Mouse (Mus musculus) forebrain, embryonic 11.5 days (tissue): ENCODE results near the gene C1qc. TPM values are rescaled to one million over a fixed set of nuclear protein-coding genes. Genes with fewer than 3 reads are reported as not detected.
A peak's percentile ranks its signal among the peaks of the same experiment; 100 is the strongest.

Experiments
- ATAC-seq: fragments of 200-750 bp; cut with Nextera tagmentation; replicated peaks from 2 replicates; pipeline ENCODE4 v1.8.0; 2017; ENCODE audit warnings: moderate TSS enrichment; ENCODE audit not compliant: low FRiP score
- DNase-seq: peaks from one replicate; pipeline ENCODE4 v3.0.0-alpha.2; 2017; ENCODE audit warnings: low spot score
- H3K27ac ChIP-seq: fragments of 300-500 bp; sonication (generic); 2 replicates; pipeline ENCODE4 v1.5.1; 2014; ENCODE audit warnings: low read depth, low read length
- H3K27me3 ChIP-seq: fragments of 300-500 bp; sonication (generic); 2 replicates; pipeline ENCODE4 v1.6.1; 2014; ENCODE audit warnings: mild to moderate bottlenecking, low read length, mixed read lengths; ENCODE audit not compliant: control insufficient read depth, insufficient read depth
- H3K36me3 ChIP-seq: fragments of 300-500 bp; sonication (generic); 2 replicates; pipeline ENCODE4 v1.6.1; 2014; ENCODE audit warnings: mild to moderate bottlenecking, low read length, moderate library complexity, mixed read lengths; ENCODE audit not compliant: control insufficient read depth, insufficient read depth
- H3K4me1 ChIP-seq: fragments of 300-500 bp; sonication (generic); replicated peaks from 2 replicates; pipeline ENCODE4 v1.6.1; 2014; ENCODE audit warnings: low read length, mixed read lengths; ENCODE audit not compliant: control insufficient read depth, insufficient read depth
- H3K4me2 ChIP-seq: fragments of 300-500 bp; sonication (generic); 2 replicates; pipeline ENCODE4 v1.6.1; 2014; ENCODE audit warnings: low read depth, mild to moderate bottlenecking, low read length, moderate library complexity, mixed read lengths; ENCODE audit not compliant: severe bottlenecking
- H3K4me3 ChIP-seq: fragments of 300-500 bp; sonication (generic); 2 replicates; pipeline ENCODE4 v1.5.1; 2014; ENCODE audit warnings: low read depth, low read length
- H3K9ac ChIP-seq: fragments of 300-500 bp; sonication (generic); 2 replicates; pipeline ENCODE4 v1.6.1; 2014; ENCODE audit warnings: low read length
- H3K9me3 ChIP-seq: fragments of 300-500 bp; sonication (generic); 2 replicates; pipeline ENCODE4 v1.6.1; 2016; ENCODE audit warnings: low read length, mixed read lengths; ENCODE audit not compliant: control insufficient read depth
- WGBS: fragments of 180-500 bp; shearing (Covaris S2); extraction: QIAGEN DNeasy Blood & Tissue Kit; methylation state at CpG from one replicate; pipeline ENCODE4 v1.1.7; 2014; 5-methylcytosine and 5-hydroxymethylcytosine counted together
- polyA plus RNA-seq: library from polyadenylated mRNA; unstranded; fragments of >200 nt; fragmentation: Nextera tagmentation; extraction: Ambion mirVana; gene quantifications from 2 replicates; pipeline ENCODE4 v1.2.1, GENCODE M21; 2014

C1qc gene
- polyA plus RNA-seq, 1 experiment from 2014 or later: 10.0 TPM

DNA sequence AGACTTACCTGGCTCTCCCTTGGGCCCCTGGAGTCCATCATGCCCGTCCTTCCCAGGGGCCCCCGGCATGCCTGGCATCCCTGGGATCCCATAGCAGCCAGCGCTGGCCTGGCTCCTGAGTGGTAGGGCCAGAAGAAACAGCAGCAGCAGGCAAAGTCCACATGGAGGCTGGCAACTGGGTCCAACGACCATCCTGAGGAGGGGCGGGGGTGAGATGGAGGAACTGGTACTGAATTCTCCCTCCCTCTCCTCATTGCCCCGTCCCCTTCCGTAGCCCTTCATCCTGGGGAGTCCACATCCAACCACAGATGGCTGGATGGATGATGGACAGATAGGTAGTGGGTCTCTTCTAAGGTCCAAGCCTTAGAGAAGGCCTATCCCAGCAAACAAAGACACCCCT, 494 bp downstream of the C1qc start:
- Histone ChIP-seq H3K27me3 (peaks cover 12% of the 10 kb centered on the region), H3K36me3 (no peaks in the 10 kb centered on the region), H3K4me2 (no peak overlapping the region), H3K9me3 (no peaks in the 10 kb centered on the region), H3K27ac (no peak overlapping the region), H3K9ac (no peak overlapping the region), H3K4me3 (no peak overlapping the region), H3K4me1 (peaks cover 5% of the 10 kb centered on the region; the same call in 1 of the 2 replicates)
- 59% methylated on average over 7 of the region's 7 CpGs for WGBS
- no peak for DNase-seq
- no peak for ATAC-seq

DNA sequence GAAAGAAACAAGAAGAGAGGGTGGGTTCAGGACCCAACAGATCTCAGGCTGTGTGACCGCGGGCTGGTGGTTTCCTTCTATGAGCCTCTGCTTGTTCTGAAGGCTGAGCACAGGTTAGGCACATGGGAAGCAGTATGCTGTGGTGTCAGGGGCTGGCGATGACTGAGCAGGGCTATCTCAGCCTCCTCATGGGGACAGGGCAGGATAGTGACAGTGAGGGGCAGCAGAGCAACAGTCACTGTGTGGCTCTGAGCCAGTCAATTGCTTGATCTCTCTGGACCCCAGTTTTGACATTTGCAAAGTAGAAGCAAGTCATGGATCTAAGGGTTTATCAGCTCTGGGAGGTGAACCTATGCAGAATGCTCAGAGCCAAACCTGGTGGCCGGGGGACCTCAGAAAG, 1.8 kb downstream of the C1qc start:
- no peak for ATAC-seq
- peaks cover 7% of the 10 kb centered on the region for H3K27me3 ChIP-seq
- H3K9ac ChIP-seq: no peak overlapping the region
- H3K9me3 ChIP-seq: no peaks in the 10 kb centered on the region
- no peak overlapping the region for H3K4me3 ChIP-seq
- H3K4me1 ChIP-seq: peaks cover 5% of the 10 kb centered on the region; the same call in 1 of the 2 replicates
- H3K27ac ChIP-seq: no peak overlapping the region
- DNase-seq: no peak
- H3K36me3 ChIP-seq: no peaks in the 10 kb centered on the region
- 87% methylated on average over 4 of the region's 4 CpGs for WGBS
- no peak overlapping the region for H3K4me2 ChIP-seq

DNA sequence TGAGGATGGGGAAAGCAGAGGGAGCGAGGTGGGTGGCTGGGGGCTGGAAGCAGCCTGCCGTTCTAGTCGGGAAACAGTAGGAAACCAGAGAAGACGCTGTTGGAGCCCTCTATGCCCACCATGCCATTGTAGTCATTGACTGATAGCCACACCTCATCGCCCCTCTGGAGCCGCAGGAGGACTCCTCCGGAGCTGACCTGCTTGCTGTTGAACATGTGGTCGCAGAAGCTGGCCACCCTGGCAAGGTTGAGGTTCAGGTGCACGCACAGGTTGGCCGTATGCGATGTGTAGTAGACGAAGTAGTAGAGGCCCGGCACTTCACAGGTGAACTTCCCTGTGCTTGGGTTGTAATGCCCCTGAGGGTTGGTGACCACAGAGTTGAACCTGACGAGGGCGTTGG, 2.9 kb downstream of the C1qc start:
- Histone ChIP-seq H3K27me3 (peaks cover 5% of the 10 kb centered on the region), H3K36me3 (no peaks in the 10 kb centered on the region), H3K4me1 (0 out of 2 replicates have a peak, but pooled peaks cover 2% of the 10 kb centered on the region), H3K4me2 (no peak overlapping the region), H3K9me3 (no peaks in the 10 kb centered on the region), H3K4me3 (no peak overlapping the region), H3K27ac (no peak overlapping the region), H3K9ac (no peak overlapping the region)
- WGBS: 89% methylated on average over 15 of the region's 15 CpGs
- DNase-seq (no peak), ATAC-seq (no peak)

GRCm38 (mm10) chr4:136887714-136888113, 5.2 kb downstream of the C1qc start:
- no peak for ATAC-seq
- no peaks in the 10 kb centered on the region for H3K4me1 ChIP-seq
- no peak overlapping the region for H3K4me2 ChIP-seq
- no peaks in the 10 kb centered on the region for H3K9me3 ChIP-seq
- WGBS: 76% methylated on average over 5 of the region's 5 CpGs
- no peaks in the 10 kb centered on the region for H3K36me3 ChIP-seq
- H3K4me3 ChIP-seq: no peak overlapping the region
- no peaks in the 10 kb centered on the region for H3K27me3 ChIP-seq
- no peak for DNase-seq
- no peak overlapping the region for H3K9ac ChIP-seq
- no peak overlapping the region for H3K27ac ChIP-seq

DNA sequence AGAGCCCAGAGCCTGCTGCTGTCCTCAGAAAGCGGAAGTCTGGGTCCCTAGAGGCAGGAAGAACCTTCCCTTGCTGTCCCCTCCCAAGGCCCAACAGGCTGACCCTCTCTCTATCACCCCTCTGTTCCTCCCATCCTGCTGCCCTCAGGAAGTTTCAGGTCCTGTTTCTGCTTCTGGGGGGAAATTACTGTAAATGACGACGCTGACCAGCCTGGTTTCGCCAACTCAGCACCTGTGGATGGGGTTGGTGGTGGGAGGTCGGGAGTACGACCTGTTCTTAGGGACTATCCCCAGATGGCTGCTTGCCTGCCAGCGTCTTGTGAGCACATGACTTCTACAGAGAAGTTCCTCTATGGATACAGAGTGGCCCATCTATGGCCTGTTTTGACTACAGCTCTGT, 6.8 kb downstream of the C1qc start, which contains the start of gene C1qb:
Gene C1qb, minus strand, starts transcription at position 87 of the 400 bp plus-strand sequence.
- ATAC-seq: no peak
- H3K4me2 ChIP-seq: no peak within 1 kb of the TSS
- H3K27ac ChIP-seq: no peak within 1 kb of the TSS
- no peaks in the 10 kb centered on the region for H3K27me3 ChIP-seq
- H3K36me3 ChIP-seq: no peaks in the 10 kb centered on the region
- DNase-seq: no peak
- 77% methylated on average over 7 of the region's 7 CpGs for WGBS
- H3K9me3 ChIP-seq: no peaks in the 10 kb centered on the region
- H3K9ac ChIP-seq: no peak within 1 kb of the TSS
- no peaks in the 10 kb centered on the region for H3K4me1 ChIP-seq
- no peak within 1 kb of the TSS for H3K4me3 ChIP-seq

DNA sequence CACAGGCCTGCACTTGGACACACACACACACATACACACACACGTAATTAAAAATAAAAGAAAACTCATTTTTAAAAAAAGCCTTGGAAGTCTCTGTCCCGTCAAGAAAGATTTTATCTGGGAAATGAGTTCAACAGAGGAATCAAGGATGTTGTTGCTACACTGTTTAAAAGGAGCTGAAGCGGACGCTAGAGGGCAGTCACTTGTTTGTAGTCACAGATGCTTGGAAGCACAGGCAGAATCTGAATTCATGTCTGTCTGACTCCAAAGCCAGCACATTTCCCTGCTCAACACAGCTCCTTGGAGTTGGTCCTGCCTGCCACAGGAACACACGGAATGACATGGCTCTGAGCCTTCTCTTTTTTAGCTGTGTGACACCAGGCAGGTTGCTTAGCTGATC, 14.3 kb downstream of the C1qc start:
- Histone ChIP-seq H3K27ac (no peak overlapping the region), H3K9me3 (no peaks in the 10 kb centered on the region), H3K4me2 (no peak overlapping the region), H3K4me3 (no peak overlapping the region), H3K4me1 (no peaks in the 10 kb centered on the region), H3K9ac (no peak overlapping the region), H3K36me3 (no peaks in the 10 kb centered on the region), H3K27me3 (no peaks in the 10 kb centered on the region)
- no peak for ATAC-seq
- no peak for DNase-seq
- WGBS: 24% methylated on average over 5 of the region's 5 CpGs

- Histone ChIP-seq H3K4me1 (no peaks in the 10 kb centered on the region), H3K4me2 (no peak overlapping the region), H3K9ac (no peak overlapping the region), H3K36me3 (no peaks in the 10 kb centered on the region), H3K9me3 (no peaks in the 10 kb centered on the region), H3K4me3 (no peak overlapping the region), H3K27me3 (no peaks in the 10 kb centered on the region), H3K27ac (no peak overlapping the region)
- no peak for DNase-seq
- 55% methylated on average over 8 of the region's 8 CpGs for WGBS
- no peak for ATAC-seq
Observed at GRCm38 (mm10) chr4:136878171-136878570, 14.7 kb downstream of the C1qc start.

GRCm38 (mm10) chr4:136876971-136877370, 15.9 kb downstream of the C1qc start:
- H3K4me2 ChIP-seq: no peak overlapping the region
- no peaks in the 10 kb centered on the region for H3K4me1 ChIP-seq
- H3K4me3 ChIP-seq: no peak overlapping the region
- H3K9me3 ChIP-seq: no peaks in the 10 kb centered on the region
- H3K36me3 ChIP-seq: no peaks in the 10 kb centered on the region
- no peak overlapping the region for H3K9ac ChIP-seq
- 27% methylated on average over 7 of the region's 7 CpGs for WGBS
- DNase-seq: peak; percentile 84
- H3K27ac ChIP-seq: no peak overlapping the region
- H3K27me3 ChIP-seq: no peaks in the 10 kb centered on the region
- 0 out of 2 replicates have a peak, but pooled peaks have one; percentile 30 for ATAC-seq

- Histone ChIP-seq H3K4me3 (no peak overlapping the region), H3K4me2 (no peak overlapping the region), H3K36me3 (no peaks in the 10 kb centered on the region), H3K27ac (no peak overlapping the region), H3K9me3 (no peaks in the 10 kb centered on the region), H3K4me1 (no peaks in the 10 kb centered on the region), H3K27me3 (no peaks in the 10 kb centered on the region), H3K9ac (no peak overlapping the region)
- no peak for ATAC-seq
- 94% methylated on average over 14 of the region's 14 CpGs for WGBS
- DNase-seq: no peak
Observed at GRCm38 (mm10) chr4:136875012-136875411, 17.9 kb downstream of the C1qc start.
